Mouse (Mus musculus) kidney, adult 11 months (tissue): Measurements from ENCODE around the gene Extl2.

Source experiments
- DNase-seq: peaks from one replicate; pipeline ENCODE4 v3.0.0; 2022

Extl2 gene

GRCm38 (mm10) chr3:116006978-116007940 is at the start of gene Extl2, which contains the start of gene Slc30a7:
Gene Extl2, plus strand, starts transcription at chr3:116007462.
Gene Slc30a7, minus strand, starts transcription at chr3:116007406.
- peak; percentile 76 for DNase-seq

- no peak for DNase-seq
Measured at GRCm38 (mm10) chr3:115961311-115962027, 45.8 kb upstream of the Extl2 start.

GRCm38 (mm10) chr3:115962028-115962415 is 45.2 kb upstream of the Extl2 start:
- DNase-seq = no peak

- no peak for DNase-seq
Measured at GRCm38 (mm10) chr3:115963597-115963996, 43.7 kb upstream of the Extl2 start.

GRCm38 (mm10) chr3:115964071-115964470 is 43.2 kb upstream of the Extl2 start:
- no peak for DNase-seq

- no peak for DNase-seq
Measured at GRCm38 (mm10) chr3:115968745-115969530, 38.3 kb upstream of the Extl2 start.

- DNase-seq = no peak
Measured at GRCm38 (mm10) chr3:115971045-115971785, 36.0 kb upstream of the Extl2 start.

- no peak for DNase-seq
Measured at GRCm38 (mm10) chr3:115971891-115972646, 35.2 kb upstream of the Extl2 start.

GRCm38 (mm10) chr3:115974228-115974627 is 33.0 kb upstream of the Extl2 start:
- DNase-seq = no peak

GRCm38 (mm10) chr3:115974995-115975394 is 32.3 kb upstream of the Extl2 start:
- no peak for DNase-seq

GRCm38 (mm10) chr3:115979000-115979399 is 28.3 kb upstream of the Extl2 start:
- no peak for DNase-seq

- no peak for DNase-seq
Measured at GRCm38 (mm10) chr3:115983217-115983616, 24.0 kb upstream of the Extl2 start.

- no peak for DNase-seq
Measured at GRCm38 (mm10) chr3:115984653-115985052, 22.6 kb upstream of the Extl2 start.

GRCm38 (mm10) chr3:115985183-115985892 is 21.9 kb upstream of the Extl2 start:
- DNase-seq = no peak

GRCm38 (mm10) chr3:115992103-115992502 is 15.2 kb upstream of the Extl2 start:
- DNase-seq = no peak

- DNase-seq = no peak
Measured at GRCm38 (mm10) chr3:115992588-115992987, 14.7 kb upstream of the Extl2 start.

GRCm38 (mm10) chr3:115993025-115993424 is 14.2 kb upstream of the Extl2 start:
- DNase-seq = no peak

- DNase-seq = no peak
Measured at GRCm38 (mm10) chr3:115996929-115997328, 10.3 kb upstream of the Extl2 start.

- DNase-seq = no peak
Measured at GRCm38 (mm10) chr3:116006284-116006977, 831 bp upstream of the Extl2 start.

- peak; percentile 86 for DNase-seq
Measured at GRCm38 (mm10) chr3:116007941-116008440, 729 bp downstream of the Extl2 start.
